Mouse (Mus musculus) hindbrain, embryonic 10.5 days (tissue): Measurements from ENCODE around the gene Fzd7. TPM values are rescaled to one million over a fixed set of nuclear protein-coding genes. Genes with fewer than 3 reads are reported as not detected.

Experiments
- DNase-seq: peaks from one replicate; pipeline ENCODE4 v3.0.0-alpha.2; 2017; ENCODE audit warnings: low spot score
- H3K27ac ChIP-seq: fragments of 300-500 bp; sonication (generic); 2 replicates; pipeline ENCODE4 v1.5.1; 2016; ENCODE audit warnings: mild to moderate bottlenecking, moderate library complexity
- H3K27me3 ChIP-seq: fragments of 300-500 bp; sonication (generic); 2 replicates; pipeline ENCODE4 v1.6.1; 2016; ENCODE audit warnings: mild to moderate bottlenecking; ENCODE audit not compliant: poor library complexity, insufficient read depth, severe bottlenecking
- H3K36me3 ChIP-seq: fragments of 300-500 bp; sonication (generic); 2 replicates; pipeline ENCODE4 v1.6.1; 2016; ENCODE audit warnings: mild to moderate bottlenecking, moderate library complexity
- H3K4me1 ChIP-seq: fragments of 300-500 bp; sonication (generic); replicated peaks from 2 replicates; pipeline ENCODE4 v1.6.1; 2016; ENCODE audit warnings: mild to moderate bottlenecking
- H3K4me3 ChIP-seq: fragments of 300-500 bp; sonication (generic); 2 replicates; pipeline ENCODE4 v1.5.1; 2016; ENCODE audit warnings: mild to moderate bottlenecking, moderate library complexity
- H3K9me3 ChIP-seq: fragments of 300-500 bp; sonication (generic); 2 replicates; pipeline ENCODE4 v1.6.1; 2016; ENCODE audit warnings: mild to moderate bottlenecking, moderate library complexity
- WGBS: fragments of 180-500 bp; shearing (Covaris S2); methylation state at CpG from one replicate; pipeline ENCODE4 v1.1.7; 2016; 5-methylcytosine and 5-hydroxymethylcytosine counted together
- polyA plus RNA-seq: library from polyadenylated mRNA; unstranded; fragments of >200 nt; fragmentation: Nextera tagmentation; extraction: Ambion mirVana; gene quantifications from 2 replicates; pipeline ENCODE4 v1.2.1, GENCODE M21; 2016

The Fzd7 gene
- polyA plus RNA-seq, 1 experiment from 2014 or later, result 16.1 TPM

GRCm38 (mm10) chr1:59449423-59449822, 32.8 kb upstream of the Fzd7 start:
- Histone ChIP-seq H3K4me3 (peak overlapping the region; percentile 1; the same call in 1 of the 2 replicates), H3K4me1 (peaks cover 61% of the 10 kb centered on the region), H3K36me3 (no peaks in the 10 kb centered on the region), H3K9me3 (peaks cover 5% of the 10 kb centered on the region), H3K27ac (peak overlapping the region; percentile 82), H3K27me3 (peaks cover 28% of the 10 kb centered on the region)
- DNase-seq, result peak; percentile 49
- 16% methylated on average over 11 of the region's 11 CpGs for WGBS

GRCm38 (mm10) chr1:59450896-59451295, 31.3 kb upstream of the Fzd7 start:
- Histone ChIP-seq H3K4me3 (no peak overlapping the region), H3K9me3 (peaks cover 5% of the 10 kb centered on the region), H3K27me3 (peaks cover 28% of the 10 kb centered on the region), H3K27ac (peak overlapping the region; percentile 81), H3K4me1 (peaks cover 54% of the 10 kb centered on the region), H3K36me3 (no peaks in the 10 kb centered on the region)
- DNase-seq, result no peak
- WGBS, result 77% methylated on average over 11 of the region's 11 CpGs

GRCm38 (mm10) chr1:59451584-59451983, 30.6 kb upstream of the Fzd7 start:
- DNase-seq, result peak; percentile 80
- 2% methylated on average over 9 of the region's 9 CpGs for WGBS

GRCm38 (mm10) chr1:59456825-59457224, 25.4 kb upstream of the Fzd7 start:
- Histone ChIP-seq H3K4me3 (no peak overlapping the region), H3K27ac (no peak overlapping the region; the same call in 1 of the 2 replicates), H3K9me3 (peaks cover 5% of the 10 kb centered on the region), H3K27me3 (0 out of 2 replicates have a peak, but pooled peaks cover 5% of the 10 kb centered on the region), H3K36me3 (no peaks in the 10 kb centered on the region), H3K4me1 (peaks cover 45% of the 10 kb centered on the region)
- DNase-seq, result no peak
- WGBS, result 16% methylated on average over 3 of the region's 3 CpGs

More at GRCm38 (mm10) chr1:59451584-59451983, 30.6 kb upstream of the Fzd7 start:
- H3K27me3 ChIP-seq, result peaks cover 28% of the 10 kb centered on the region
- H3K36me3 ChIP-seq, result no peaks in the 10 kb centered on the region
- peaks cover 61% of the 10 kb centered on the region for H3K4me1 ChIP-seq
- peaks cover 5% of the 10 kb centered on the region for H3K9me3 ChIP-seq
- no peak overlapping the region; the same call in 1 of the 2 replicates for H3K4me3 ChIP-seq
- peak overlapping the region; percentile 81 for H3K27ac ChIP-seq

GRCm38 (mm10) chr1:59457873-59458272, 24.4 kb upstream of the Fzd7 start:
- Histone ChIP-seq H3K4me3 (no peak overlapping the region), H3K27me3 (0 out of 2 replicates have a peak, but pooled peaks cover 5% of the 10 kb centered on the region), H3K9me3 (no peaks in the 10 kb centered on the region), H3K27ac (peak overlapping the region; percentile 40; the same call in 1 of the 2 replicates), H3K36me3 (no peaks in the 10 kb centered on the region), H3K4me1 (peaks cover 38% of the 10 kb centered on the region)
- no peak for DNase-seq
- WGBS, result 86% methylated on average over 4 of the region's 4 CpGs

GRCm38 (mm10) chr1:59458886-59459285, 23.3 kb upstream of the Fzd7 start:
- Histone ChIP-seq H3K27ac (peak overlapping the region; percentile 84), H3K27me3 (0 out of 2 replicates have a peak, but pooled peaks cover 5% of the 10 kb centered on the region), H3K9me3 (no peaks in the 10 kb centered on the region), H3K36me3 (no peaks in the 10 kb centered on the region), H3K4me3 (no peak overlapping the region), H3K4me1 (peaks cover 41% of the 10 kb centered on the region)
- DNase-seq, result peak; percentile 31
- 18% methylated on average over 8 of the region's 8 CpGs for WGBS

- Histone ChIP-seq H3K4me1 (peaks cover 40% of the 10 kb centered on the region), H3K27ac (peak overlapping the region; percentile 79), H3K36me3 (no peaks in the 10 kb centered on the region), H3K4me3 (no peak overlapping the region), H3K9me3 (no peaks in the 10 kb centered on the region), H3K27me3 (no peaks in the 10 kb centered on the region)
- DNase-seq, result no peak
- WGBS, result 43% methylated on average over 17 of the region's 17 CpGs
These were observed 17.3 kb upstream of the Fzd7 start for GRCm38 (mm10) chr1:59464696-59465639.

GRCm38 (mm10) chr1:59465640-59466008, 16.6 kb upstream of the Fzd7 start:
- 69% methylated on average over 9 of the region's 9 CpGs for WGBS
- H3K4me3 ChIP-seq, result no peak overlapping the region
- no peaks in the 10 kb centered on the region for H3K36me3 ChIP-seq
- no peaks in the 10 kb centered on the region for H3K9me3 ChIP-seq
- no peak for DNase-seq
- H3K27ac ChIP-seq, result peak overlapping the region; percentile 79
- H3K27me3 ChIP-seq, result 0 out of 2 replicates have a peak, but pooled peaks cover 5% of the 10 kb centered on the region
- H3K4me1 ChIP-seq, result peaks cover 43% of the 10 kb centered on the region

GRCm38 (mm10) chr1:59469170-59469569, 13.1 kb upstream of the Fzd7 start:
- Histone ChIP-seq H3K36me3 (no peaks in the 10 kb centered on the region), H3K9me3 (no peaks in the 10 kb centered on the region), H3K4me1 (peaks cover 68% of the 10 kb centered on the region), H3K4me3 (no peak overlapping the region), H3K27me3 (peaks cover 21% of the 10 kb centered on the region), H3K27ac (no peak overlapping the region)
- 20% methylated on average over 4 of the region's 4 CpGs for WGBS
- DNase-seq, result no peak

GRCm38 (mm10) chr1:59470766-59471165, 11.5 kb upstream of the Fzd7 start:
- Histone ChIP-seq H3K27ac (peak overlapping the region; percentile 62; the same call in 1 of the 2 replicates), H3K4me3 (no peak overlapping the region), H3K9me3 (no peaks in the 10 kb centered on the region), H3K4me1 (peaks cover 57% of the 10 kb centered on the region), H3K36me3 (no peaks in the 10 kb centered on the region), H3K27me3 (peaks cover 28% of the 10 kb centered on the region)
- no peak for DNase-seq
- WGBS, result 42% methylated on average over 4 of the region's 4 CpGs

GRCm38 (mm10) chr1:59472368-59473180, 9.7 kb upstream of the Fzd7 start:
- WGBS, result 14% methylated on average over 11 of the region's 11 CpGs
- no peaks in the 10 kb centered on the region for H3K36me3 ChIP-seq
- DNase-seq, result no peak
- peaks cover 33% of the 10 kb centered on the region for H3K27me3 ChIP-seq
- no peaks in the 10 kb centered on the region for H3K9me3 ChIP-seq
- H3K4me1 ChIP-seq, result peaks cover 52% of the 10 kb centered on the region
- no peak overlapping the region for H3K4me3 ChIP-seq
- peak overlapping the region; percentile 45; the same call in 1 of the 2 replicates for H3K27ac ChIP-seq

- Histone ChIP-seq H3K9me3 (no peaks in the 10 kb centered on the region), H3K4me3 (no peak overlapping the region), H3K36me3 (no peaks in the 10 kb centered on the region), H3K27ac (0 out of 2 replicates have a peak overlapping the region, but pooled peaks have one; percentile 35), H3K27me3 (peaks cover 33% of the 10 kb centered on the region), H3K4me1 (peaks cover 52% of the 10 kb centered on the region)
- WGBS, result 10% methylated on average over 4 of the region's 4 CpGs
- no peak for DNase-seq
These were observed 9.1 kb upstream of the Fzd7 start for GRCm38 (mm10) chr1:59473181-59473555.
